10 mouse cellular contexts compared by ENCODE assay signal in genomic region chr9:63651594-63651993, GRCm38 (mm10). TPM values are rescaled to one million over a fixed set of nuclear protein-coding genes. Genes with fewer than 3 reads are reported as not detected.
DNase-seq lines count a peak whose midpoint lies in the region; ATAC-seq lines count a peak whose summit lies in the region.
"Had no signal": no experiment of that assay in that cellular context is flagged by ENCODE, and none has a peak within 500 bp of the region (broad histone marks: within the 10 kb centered on the region; RNA-seq: fewer than 3 reads in every experiment).

No protein-coding gene starts in this region.

- no peaks in the 10 kb centered on the region for H3K9me3 ChIP-seq in midbrain, embryonic 12.5 days
- no peaks in the 10 kb centered on the region for H3K9me3 ChIP-seq in midbrain, embryonic 15.5 days

- no peak overlapping the region for H3K9ac ChIP-seq in midbrain, embryonic 12.5 days (replicated peaks)
- H3K9ac ChIP-seq in midbrain, embryonic 15.5 days: no peak overlapping the region

- no peaks in the 10 kb centered on the region for H3K27me3 ChIP-seq in midbrain, embryonic 12.5 days
- H3K27me3 ChIP-seq in midbrain, embryonic 15.5 days (replicated peaks): no peaks in the 10 kb centered on the region

- no peak for ATAC-seq in midbrain, embryonic 12.5 days (ENCODE audit: low FRiP score, low read depth)
- no peak for ATAC-seq in midbrain, embryonic 15.5 days (replicated peaks)

- peak overlapping the region; percentile 30; the same call in 1 of the 2 replicates for H3K27ac ChIP-seq in midbrain, embryonic 12.5 days (replicated peaks)
- H3K27ac ChIP-seq in midbrain, embryonic 15.5 days: no peak overlapping the region

- H3K4me1 ChIP-seq in midbrain, embryonic 12.5 days: peaks cover 32% of the 10 kb centered on the region
- peaks cover 26% of the 10 kb centered on the region for H3K4me1 ChIP-seq in midbrain, embryonic 15.5 days

- peak; percentile 18 for DNase-seq in adrenal gland, postnatal 14 days
- no peak for DNase-seq in adrenal gland, adult 2 months
- peak; percentile 62 to 69 for DNase-seq in heart, postnatal 10 days
- peak; percentile 33 for DNase-seq in lung, postnatal 36 days
- no peak for DNase-seq in frontal cortex, postnatal 25 days (ENCODE audit: low spot score in 2 of 2)
- no peak for DNase-seq in right cerebral cortex, adult 2 months (ENCODE audit: low spot score in 2 of 2)

- intact Hi-C loops in heart, postnatal 10 days (cut with DNase I): loop anchor here (5.0 kb wide), 2 partner anchors 56 to 106 kb away; partner anchors contain the start of gene Smad3

- no peak overlapping the region for H3K4me2 ChIP-seq in midbrain, embryonic 12.5 days (replicated peaks)
- no peak overlapping the region for H3K4me2 ChIP-seq in midbrain, embryonic 15.5 days

- H3K36me3 ChIP-seq in midbrain, embryonic 12.5 days: peaks cover 60% of the 10 kb centered on the region
- no peaks in the 10 kb centered on the region for H3K36me3 ChIP-seq in midbrain, embryonic 15.5 days (replicated peaks)

- H3K4me3 ChIP-seq in midbrain, embryonic 12.5 days: no peak overlapping the region
- no peak overlapping the region for H3K4me3 ChIP-seq in midbrain, embryonic 15.5 days
- H3K4me3 ChIP-seq: myocyte had no signal

- 87% methylated on average over 11 of the region's 11 CpGs for WGBS in midbrain, embryonic 12.5 days
- 75% methylated on average over 11 of the region's 11 CpGs for WGBS in midbrain, embryonic 15.5 days

RNA-seq across cellular contexts. Expression of gene Aagab, which starts 49.1 kb away (rescaled TPM):
- total RNA-seq in adrenal gland, postnatal 14 days (2021): 20.7 and 20.8 TPM in 2 replicates
- total RNA-seq in adrenal gland, adult 2 months (2021): 10 to 100 TPM; 21.9 to 32.3 TPM
- polyA plus RNA-seq in adrenal gland, adult 2 months (2012; rRNA removed): 11.8 and 14.1 TPM in 2 replicates
- polyA plus RNA-seq in midbrain, embryonic 12.5 days (2016; fragmentation: Nextera tagmentation; extraction: Ambion mirVana): 56.5 and 57.3 TPM in 2 replicates
- polyA plus RNA-seq in midbrain, embryonic 15.5 days (2015; fragmentation: Nextera tagmentation; extraction: Ambion mirVana): 61.0 and 62.9 TPM in 2 replicates
- 10 to 100 TPM; 20.6 to 24.8 TPM for total RNA-seq in heart, postnatal 10 days (2021)

RNA-seq across cellular contexts. Expression of gene Iqch, which starts 49.3 kb away (rescaled TPM):
- 0.30 and 0.44 TPM in 2 replicates for total RNA-seq in adrenal gland, postnatal 14 days (2021)
- under 1 TPM in 1 of 2 experiments, not detected in 1; 0.12 TPM for total RNA-seq in adrenal gland, adult 2 months (2021)
- not detected in 2 replicates for polyA plus RNA-seq in adrenal gland, adult 2 months (2012; rRNA removed)
- polyA plus RNA-seq in midbrain, embryonic 12.5 days (2016; fragmentation: Nextera tagmentation; extraction: Ambion mirVana): not detected in 2 replicates
- polyA plus RNA-seq in midbrain, embryonic 15.5 days (2015; fragmentation: Nextera tagmentation; extraction: Ambion mirVana): 0.04 and 0.09 TPM in 2 replicates
- total RNA-seq in heart, postnatal 10 days (2021): not detected
- total RNA-seq: gastrocnemius, adult 8-10 months had no signal
- polyA plus RNA-seq: myocyte had no signal

Comparison
In these comparisons a context has a peak if more than half of its experiments do, and no peak if none do; other contexts are left out.
1. DNase-seq: peak in adrenal gland, postnatal 14 days (single experiment), heart, postnatal 10 days (2 of 2) and lung, postnatal 36 days (single experiment); none in adrenal gland, adult 2 months (single experiment), frontal cortex, postnatal 25 days (0 of 2) and right cerebral cortex, adult 2 months (0 of 2).